Mouse (Mus musculus) small intestine, adult 2 months (tissue): ENCODE data around the gene Patl1. TPM values are rescaled to one million over a fixed set of nuclear protein-coding genes. Genes with fewer than 3 reads are reported as not detected.

Experiments
- H3K27ac ChIP-seq: fragments of 200-500 bp; 2 replicates; pipeline ENCODE4 v1.5.1; 2012; ENCODE audit warnings: low read depth, low read length, control low read depth, inconsistent platforms; ENCODE audit not compliant: insufficient read depth
- H3K27me3 ChIP-seq: fragments of 200-500 bp; 2 replicates; pipeline ENCODE4 v1.6.1; 2012; ENCODE audit warnings: mild to moderate bottlenecking, moderate library complexity, low read length, inconsistent platforms; ENCODE audit not compliant: control insufficient read depth, insufficient read depth
- H3K36me3 ChIP-seq: fragments of 200-500 bp; 2 replicates; pipeline ENCODE4 v1.6.1; 2012; ENCODE audit warnings: mild to moderate bottlenecking, low read length, control low read depth, inconsistent platforms; ENCODE audit not compliant: control insufficient read depth, insufficient read depth
- H3K4me1 ChIP-seq: fragments of 200-500 bp; 2 replicates; pipeline ENCODE4 v1.6.1; 2012; ENCODE audit warnings: low read length, inconsistent platforms, mixed read lengths; ENCODE audit not compliant: control insufficient read depth, insufficient read depth, insufficient read length
- H3K4me3 ChIP-seq: fragments of 200-500 bp; 2 replicates; pipeline ENCODE4 v1.5.1; 2012; ENCODE audit warnings: low read depth, mild to moderate bottlenecking, control low read depth, inconsistent platforms, low read length, moderate library complexity
- CTCF ChIP-seq: fragments of 200-500 bp; IDR thresholded peaks from 2 replicates; pipeline ENCODE4 v1.5.1; 2012; ENCODE audit warnings: low read depth, mild to moderate bottlenecking, control low read depth, inconsistent platforms, low read length, moderate library complexity, mixed read lengths; ENCODE audit not compliant: insufficient replicate concordance, insufficient read length; ENCODE audit errors: extremely low read depth
- POLR2A ChIP-seq: fragments of 200-500 bp; IDR thresholded peaks from 2 replicates; pipeline ENCODE4 v1.6.1; 2012; ENCODE audit warnings: low read depth, mild to moderate bottlenecking, control low read depth, inconsistent platforms, low read length, moderate library complexity
- WGBS: fragments of 180-500 bp; shearing (Covaris S2); methylation state at CpG from one replicate; pipeline ENCODE4 v1.1.7; 2018; 5-methylcytosine and 5-hydroxymethylcytosine counted together
- polyA plus RNA-seq: library from polyadenylated mRNA; depleted of rRNA; stranded (reverse); fragments of >200 nt; gene quantifications from 2 replicates; pipeline ENCODE4 v1.2.3, GENCODE M21; 2012

Patl1 gene
- polyA plus RNA-seq, 1 experiment = 12.2 TPM

DNA sequence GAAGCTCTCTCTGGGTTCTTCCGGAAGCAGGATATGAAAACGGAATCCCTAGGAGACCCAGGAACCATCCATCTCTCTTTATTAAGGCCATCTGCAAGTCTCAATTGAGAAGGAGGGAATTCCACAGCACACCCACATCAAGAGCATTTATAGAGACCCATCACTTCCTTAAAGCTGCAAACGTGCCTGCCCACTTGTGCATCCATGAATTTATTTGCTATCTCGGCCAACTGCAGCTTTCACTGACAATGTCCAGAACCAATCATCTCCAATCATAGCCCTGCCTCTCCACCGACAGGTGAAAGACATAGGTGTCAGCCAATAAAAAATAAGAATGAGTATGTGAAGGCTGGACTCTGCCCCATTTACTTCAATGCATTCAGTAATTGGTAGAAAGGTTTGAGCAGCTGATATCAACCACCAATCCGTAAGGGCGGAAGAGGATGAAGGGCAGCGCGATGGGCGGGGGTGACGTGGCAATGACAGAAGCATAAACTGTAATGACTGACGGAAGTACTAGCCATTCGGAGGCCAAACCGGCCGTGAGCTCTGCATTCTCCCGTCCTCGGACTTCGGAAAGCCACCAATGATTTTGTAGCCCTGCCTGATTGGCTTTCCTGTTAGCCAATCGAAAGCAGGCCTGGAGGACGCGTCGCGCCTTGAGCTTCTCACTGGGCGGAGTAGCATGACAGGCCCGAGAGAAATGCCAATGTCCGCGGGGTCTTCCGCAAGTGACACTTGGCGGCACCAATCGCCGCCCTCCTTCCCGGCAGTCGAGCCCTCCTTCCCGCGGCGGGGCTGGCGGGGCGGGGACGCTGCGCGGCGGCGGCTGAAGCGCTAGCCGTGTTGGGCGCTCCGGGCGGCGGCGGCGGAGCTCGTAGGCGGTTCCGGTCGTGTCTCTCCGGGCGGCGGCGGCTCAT, 53.1 kb downstream of the Patl1 start, which contains the start of gene Osbp:
Osbp (plus strand) TSS at position 919 of the 920 bp plus-strand sequence.
- WGBS = under 1% methylated on average over 59 of the region's 59 CpGs

DNA sequence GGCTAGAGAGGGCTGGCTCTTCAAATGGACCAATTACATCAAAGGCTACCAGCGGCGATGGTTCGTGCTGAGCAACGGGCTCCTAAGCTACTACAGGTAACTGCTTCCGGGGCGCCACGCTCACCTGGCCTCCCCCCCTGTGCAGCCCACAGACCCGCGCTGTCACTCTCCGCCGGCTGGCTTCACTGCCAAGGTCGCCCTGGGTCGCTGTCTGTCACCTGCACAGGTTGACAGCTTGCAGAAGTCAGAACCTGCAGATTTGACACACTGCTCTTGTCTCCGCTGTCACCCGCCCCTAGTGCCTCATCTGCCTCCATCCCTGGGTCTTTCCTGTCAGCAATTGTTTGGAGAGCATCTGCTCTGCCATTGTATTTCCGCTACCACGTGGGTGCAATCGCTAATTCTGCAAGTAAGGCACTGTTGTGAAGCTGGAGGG, 54.0 kb downstream of the Patl1 start:
- Histone ChIP-seq H3K27me3 (no peaks in the 10 kb centered on the region), H3K4me3 (peak overlapping the region; percentile 94), H3K27ac (0 out of 2 replicates have a peak overlapping the region, but pooled peaks have one; percentile 4), H3K4me1 (0 out of 2 replicates have a peak, but pooled peaks cover 2% of the 10 kb centered on the region), H3K36me3 (peaks cover 5% of the 10 kb centered on the region)
- TF ChIP-seq CTCF (no peak), POLR2A (no peak)
- WGBS = under 1% methylated on average over 18 of the region's 18 CpGs

More for the DNA sequence above, 53.1 kb downstream of the Patl1 start, which contains the start of gene Osbp:
- TF ChIP-seq CTCF = no peak
- no peak; the same call in none of the 2 replicates for TF ChIP-seq POLR2A
- 0 out of 2 replicates have a peak, but pooled peaks cover 2% of the 10 kb centered on the region for H3K36me3 ChIP-seq
- H3K27me3 ChIP-seq = no peaks in the 10 kb centered on the region
- peak within 1 kb of the TSS; percentile 94 for H3K4me3 ChIP-seq
- 0 out of 2 replicates have a peak, but pooled peaks cover 2% of the 10 kb centered on the region for H3K4me1 ChIP-seq
- peak within 1 kb of the TSS; percentile 82 for H3K27ac ChIP-seq

DNA sequence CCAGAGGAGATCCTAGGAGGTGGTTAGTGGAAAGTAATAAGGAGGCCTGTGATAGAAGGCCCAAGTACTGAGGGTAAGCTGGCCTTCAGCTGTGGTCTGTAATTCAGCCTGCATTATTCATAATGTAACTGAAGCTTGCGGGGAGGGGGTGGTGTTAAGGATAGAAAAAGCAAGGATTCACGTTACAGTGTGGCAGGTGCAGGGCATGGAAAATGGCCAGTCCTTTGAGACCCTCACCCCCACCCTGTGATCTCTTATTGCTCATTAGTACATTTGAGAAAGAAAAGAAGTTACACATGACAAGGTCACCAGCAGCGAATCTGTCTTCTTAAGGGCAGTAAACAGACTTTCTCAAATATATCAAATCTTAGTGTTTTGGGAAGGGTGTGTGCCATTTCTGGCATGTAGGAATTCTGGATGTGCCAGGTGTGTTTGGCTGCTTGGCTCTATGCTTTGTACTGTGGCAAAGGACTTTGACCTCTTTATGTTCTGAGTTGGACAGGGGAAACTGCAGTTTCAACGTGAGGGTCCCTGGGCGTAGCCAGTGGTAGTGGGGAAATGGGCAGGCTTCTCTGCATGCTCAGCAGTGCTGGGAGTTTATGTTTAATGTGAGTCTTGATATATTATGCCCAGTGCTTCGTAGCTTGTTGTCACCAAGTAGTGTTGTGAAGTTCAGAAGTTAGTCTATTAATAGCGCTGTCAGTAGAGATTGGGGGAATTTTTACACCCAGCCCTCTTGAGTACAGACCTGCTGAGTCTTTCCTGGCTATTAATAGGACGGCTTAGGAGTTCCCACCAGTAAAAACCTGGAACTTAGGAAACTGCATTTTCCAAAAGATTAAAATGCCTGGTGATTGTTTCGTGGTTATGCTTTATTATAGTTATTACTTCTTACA, 57.2 kb downstream of the Patl1 start:
- whole genome bisulfite sequencing = 63% methylated on average over 9 of the region's 9 CpGs
- Histone ChIP-seq H3K36me3 (peaks cover 33% of the 10 kb centered on the region), H3K27ac (no peak overlapping the region), H3K4me1 (0 out of 2 replicates have a peak, but pooled peaks cover 2% of the 10 kb centered on the region), H3K27me3 (no peaks in the 10 kb centered on the region), H3K4me3 (no peak overlapping the region)
- TF ChIP-seq CTCF = no peak
- TF ChIP-seq POLR2A = no peak

DNA sequence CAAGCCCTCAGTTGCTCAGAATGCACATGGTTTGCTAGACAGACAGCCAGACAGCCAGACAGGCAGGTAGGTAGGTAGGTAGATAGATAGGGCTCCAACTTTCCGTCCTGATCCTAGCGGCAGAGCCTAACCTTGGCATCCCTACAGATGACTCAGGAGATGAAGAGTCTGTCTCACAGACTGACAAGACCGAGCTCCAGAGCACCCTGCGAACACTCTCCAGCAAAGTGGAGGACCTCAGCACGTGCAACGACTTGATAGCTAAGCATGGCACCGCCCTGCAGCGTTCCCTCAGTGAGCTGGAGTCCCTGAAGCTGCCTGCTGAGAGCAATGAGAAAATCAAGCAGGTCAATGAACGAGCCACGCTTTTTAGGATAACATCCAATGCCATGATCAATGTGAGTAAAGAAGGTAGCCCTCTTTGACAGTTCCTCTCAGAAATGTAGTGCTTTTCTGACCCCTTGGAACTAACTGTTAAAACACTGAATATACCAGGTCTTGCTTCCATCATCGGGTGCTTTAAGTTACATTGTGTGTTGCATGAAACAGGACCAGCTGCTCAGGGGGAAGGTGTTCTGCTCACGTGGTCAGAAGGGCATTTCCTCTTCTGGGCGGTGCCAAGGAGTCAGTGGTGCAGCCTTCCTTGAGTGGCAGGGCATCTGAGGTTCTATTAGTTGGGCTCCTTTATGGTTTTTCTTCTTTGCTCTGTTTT, 61.5 kb downstream of the Patl1 start:
- no peaks in the 10 kb centered on the region for H3K27me3 ChIP-seq
- H3K4me3 ChIP-seq = no peak overlapping the region
- peaks cover 62% of the 10 kb centered on the region for H3K36me3 ChIP-seq
- 79% methylated on average over 13 of the region's 13 CpGs for WGBS
- peaks cover 2% of the 10 kb centered on the region; the same call in 1 of the 2 replicates for H3K4me1 ChIP-seq
- TF ChIP-seq POLR2A = no peak
- TF ChIP-seq CTCF = no peak
- H3K27ac ChIP-seq = no peak overlapping the region

DNA sequence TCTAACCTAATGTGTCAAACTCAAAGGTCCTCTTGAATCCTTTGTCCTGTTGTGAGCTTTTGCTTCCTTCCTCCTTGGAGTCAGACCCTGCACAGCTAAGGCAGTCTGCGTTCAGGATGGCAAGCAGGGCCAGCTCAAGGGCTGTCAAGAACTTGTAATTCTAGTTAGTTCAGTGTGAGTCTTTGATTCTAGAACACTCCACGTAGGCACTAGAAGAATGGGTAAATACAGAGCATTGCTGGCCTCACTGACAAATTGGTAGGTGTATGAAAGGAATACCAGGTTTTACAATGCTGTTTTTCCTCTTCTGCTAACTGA, 62.0 kb downstream of the Patl1 start:
- 65% methylated on average over 2 of the region's 2 CpGs for WGBS
- Histone ChIP-seq H3K4me1 (peaks cover under 1% of the 10 kb centered on the region; the same call in 1 of the 2 replicates), H3K4me3 (no peak overlapping the region), H3K27ac (no peak overlapping the region), H3K27me3 (no peaks in the 10 kb centered on the region), H3K36me3 (peaks cover 67% of the 10 kb centered on the region)
- TF ChIP-seq POLR2A (no peak), CTCF (no peak)

DNA sequence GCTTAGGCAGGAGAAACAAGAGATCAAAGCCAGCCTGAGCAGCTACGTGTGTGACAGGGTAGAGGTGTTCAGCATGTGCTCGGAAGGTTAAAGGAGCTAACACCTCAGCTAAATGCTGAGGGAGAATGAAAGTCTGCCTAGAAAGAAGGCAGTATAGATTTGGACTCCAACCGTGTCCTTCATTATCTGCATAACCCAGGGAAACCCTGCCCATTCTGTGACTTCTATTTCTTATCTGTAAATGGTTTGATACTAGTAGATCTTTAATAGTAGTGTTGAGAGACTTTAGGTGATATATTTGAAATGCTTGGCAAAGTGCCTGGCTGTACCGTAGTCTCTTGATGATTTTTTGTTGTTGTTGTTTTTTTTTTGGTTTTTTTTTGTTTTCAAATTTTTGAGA, 63.5 kb downstream of the Patl1 start:
- Histone ChIP-seq H3K4me1 (no peaks in the 10 kb centered on the region; the same call in 1 of the 2 replicates), H3K4me3 (no peak overlapping the region), H3K27me3 (no peaks in the 10 kb centered on the region), H3K27ac (no peak overlapping the region), H3K36me3 (peaks cover 77% of the 10 kb centered on the region)
- 58% methylated on average over 4 of the region's 4 CpGs for WGBS
- TF ChIP-seq POLR2A = no peak
- TF ChIP-seq CTCF = no peak
